Mouse (Mus musculus) 416B (cell line): ENCODE data around the gene Pdzd11.

Experiments used
- DNase-seq: peaks from one replicate; pipeline ENCODE4 v3.0.0; 2011; ENCODE audit warnings: low read depth

Gene Pdzd11

GRCm38 (mm10) chrX:100625802-100626793, at the start of gene Pdzd11:
Pdzd11 (minus strand) TSS chrX:100626568.
- peak; percentile 95 for DNase-seq

DNA sequence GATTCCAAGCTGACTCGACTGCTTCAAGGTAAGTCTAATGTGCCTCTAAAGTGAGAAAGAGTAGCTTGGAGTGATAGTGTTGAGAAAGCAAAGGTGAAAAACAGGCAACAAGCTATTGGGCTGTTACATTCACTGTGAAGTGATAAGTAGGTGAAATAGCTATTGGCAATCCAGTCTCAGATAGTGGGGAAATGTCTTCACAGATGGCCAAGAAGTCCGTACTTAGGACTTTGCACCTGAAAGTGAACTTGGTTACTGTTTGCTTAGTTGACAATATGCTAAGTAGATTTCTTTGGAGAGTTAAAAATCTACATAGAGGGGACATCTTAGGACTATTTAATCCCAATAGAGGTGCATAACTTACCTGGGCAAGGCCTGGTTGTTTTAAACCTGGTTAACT, 38.5 kb upstream of the Pdzd11 start:
- DNase-seq: no peak

GRCm38 (mm10) chrX:100652848-100653247, 26.5 kb upstream of the Pdzd11 start:
- peak; percentile 39 for DNase-seq

- DNase-seq: no peak
These were observed 12.1 kb upstream of the Pdzd11 start for GRCm38 (mm10) chrX:100638477-100638876.

DNA sequence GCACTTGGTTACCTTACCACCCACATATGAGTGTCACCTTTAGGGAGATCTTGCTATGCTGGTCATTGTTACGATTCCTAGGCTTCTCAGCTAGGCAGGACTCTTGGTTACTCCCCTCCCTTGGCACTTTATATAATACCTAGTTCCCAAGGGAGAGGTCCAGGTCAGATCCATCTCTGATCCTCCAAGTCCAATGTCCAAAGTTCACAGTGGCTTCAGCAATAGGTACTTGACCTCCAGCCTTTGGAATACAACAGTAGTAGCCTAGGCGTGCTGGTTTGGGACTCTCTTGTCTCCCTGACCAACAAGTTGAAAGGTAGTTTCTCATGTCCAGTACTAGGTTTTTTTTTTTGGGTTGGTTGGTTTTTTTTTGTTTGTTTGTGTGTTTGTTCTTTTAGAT, 2.7 kb upstream of the Pdzd11 start:
- DNase-seq: no peak

GRCm38 (mm10) chrX:100625546-100625801, 894 bp downstream of the Pdzd11 start, which contains the start of gene Kif4:
Kif4 (plus strand) TSS chrX:100625737.
- no peak for DNase-seq

- peak; percentile 57 for DNase-seq
These were observed 1.2 kb downstream of the Pdzd11 start for GRCm38 (mm10) chrX:100625146-100625545.

DNA sequence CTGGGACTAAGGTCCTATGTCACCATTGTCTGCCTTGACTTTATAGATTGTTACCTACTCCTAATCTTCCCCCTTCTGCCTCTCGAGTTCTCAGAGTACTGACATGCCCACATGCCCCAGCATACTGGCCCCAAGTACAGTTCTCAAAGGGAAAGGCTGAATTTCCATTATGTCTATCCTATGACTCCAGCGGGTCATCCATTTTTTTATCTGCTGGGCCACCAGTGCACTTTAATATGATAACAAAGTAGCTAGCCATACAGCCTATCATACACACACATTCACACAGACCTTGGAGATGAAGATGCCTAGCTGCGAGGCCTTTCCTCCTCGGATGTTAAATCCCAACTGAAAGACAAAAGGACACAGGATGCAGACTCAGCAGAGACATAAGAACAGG, 2.1 kb downstream of the Pdzd11 start:
- no peak for DNase-seq

DNA sequence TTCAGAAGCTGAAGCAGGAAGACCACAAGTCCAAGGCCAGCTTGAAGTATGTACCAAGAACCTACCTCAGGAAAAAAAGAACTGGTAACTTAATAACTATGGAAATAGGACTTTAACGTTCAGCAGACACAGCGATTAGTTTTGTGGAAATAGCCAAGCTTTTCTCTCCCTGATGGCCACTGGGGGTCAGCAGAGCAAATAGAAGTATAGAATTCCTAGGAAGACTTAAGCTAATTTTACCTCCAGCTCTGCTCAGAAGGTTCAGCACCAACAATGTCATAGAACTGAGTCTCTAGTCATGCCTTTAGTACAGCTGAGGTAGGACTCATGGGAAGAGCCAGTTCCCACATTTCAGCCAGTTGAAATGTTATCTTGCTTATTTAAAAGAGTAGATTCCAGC, 5.0 kb downstream of the Pdzd11 start:
- peak; percentile 24 for DNase-seq

DNA sequence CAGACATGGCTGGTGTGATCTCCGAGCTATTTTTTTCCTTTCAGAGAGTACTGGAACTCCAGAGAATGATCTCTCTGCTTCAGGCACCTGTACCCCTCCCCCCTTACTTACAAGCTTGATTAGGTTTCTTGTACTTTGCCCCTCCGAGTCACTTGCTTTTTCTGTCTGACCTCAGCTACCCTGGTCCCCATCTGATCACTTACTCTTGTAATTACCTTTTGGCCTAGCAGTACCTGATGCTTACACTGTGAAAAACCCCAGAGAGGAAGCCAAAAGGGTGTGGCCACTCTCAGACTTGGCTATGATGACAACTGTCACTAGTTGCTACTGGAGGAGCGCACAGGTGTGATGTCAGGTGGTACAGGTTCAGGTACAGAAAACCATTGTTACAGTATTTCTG, 7.9 kb downstream of the Pdzd11 start:
- DNase-seq: no peak

DNA sequence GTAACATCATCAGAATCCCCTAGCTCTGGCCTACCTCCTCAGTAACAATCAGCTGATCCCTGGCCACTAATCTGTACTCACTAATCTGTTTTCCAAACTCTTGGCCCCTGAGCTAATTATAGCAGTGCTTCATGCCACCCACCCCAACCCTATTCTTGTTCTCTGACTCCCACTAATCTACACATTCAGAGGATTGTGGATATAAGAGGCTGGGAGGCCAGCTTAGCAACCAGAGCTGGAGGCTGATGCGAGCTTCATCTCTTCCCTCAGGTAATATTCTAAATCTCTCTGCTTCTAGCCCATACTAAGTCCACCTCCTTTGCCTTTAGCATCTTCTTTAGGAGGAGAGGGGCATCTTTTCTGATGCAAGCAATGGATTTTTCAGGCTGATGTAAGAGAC, 21.1 kb downstream of the Pdzd11 start, which contains the start of gene Arr3:
Arr3 (plus strand) TSS at position 184 of the 400 bp plus-strand sequence.
- DNase-seq: no peak

DNA sequence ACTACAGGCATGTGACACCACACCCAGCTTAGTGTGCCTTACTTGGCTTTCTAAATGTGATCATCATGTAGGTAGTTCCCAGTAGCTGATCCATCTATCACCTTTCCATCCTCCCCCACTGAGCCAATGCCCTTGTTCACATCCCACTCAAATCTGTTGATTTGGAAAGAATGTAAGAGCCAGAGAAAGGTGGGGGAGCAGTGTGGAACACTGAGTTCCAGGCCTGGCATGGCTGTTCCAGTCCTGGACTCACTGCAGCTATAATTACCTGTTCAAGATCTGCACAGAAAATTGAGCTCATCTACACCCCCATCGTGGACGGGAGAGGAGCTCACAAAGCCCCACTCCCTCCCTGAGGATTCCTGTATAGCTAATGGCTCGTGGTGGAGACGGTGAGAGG, 26.6 kb downstream of the Pdzd11 start:
- no peak for DNase-seq

GRCm38 (mm10) chrX:100597439-100597838, 28.9 kb downstream of the Pdzd11 start:
- DNase-seq: peak; percentile 9

DNA sequence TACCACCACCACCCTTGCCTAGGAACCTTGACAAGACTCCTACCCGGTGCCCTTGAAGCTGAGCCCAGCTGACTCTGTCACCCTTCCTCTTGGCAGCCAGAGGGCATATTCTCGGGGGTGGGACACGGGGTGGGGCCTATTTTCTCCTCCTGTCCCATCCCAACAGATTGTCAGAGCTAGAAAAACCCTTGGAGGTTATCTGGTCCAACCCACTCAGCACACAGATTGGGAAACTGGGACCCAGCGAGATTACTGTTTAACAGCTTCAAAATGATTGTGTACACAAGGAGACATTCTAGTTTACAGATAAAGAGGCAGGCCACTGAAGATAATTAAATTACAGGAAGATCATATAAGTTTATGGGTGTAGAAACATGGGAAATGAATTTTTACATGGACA, 31.6 kb downstream of the Pdzd11 start, which contains the start of gene P2ry4:
P2ry4 (minus strand) TSS at position 79 of the 400 bp plus-strand sequence.
- DNase-seq: no peak
